Comparison of ENCODE assay signal across 9 mouse cellular contexts in genomic region chr8:86933898-86934297, GRCm38 (mm10). TPM values are rescaled to one million over a fixed set of nuclear protein-coding genes. Genes with fewer than 3 reads are reported as not detected.
DNase-seq lines count a peak whose midpoint lies in the region; ATAC-seq and TF ChIP-seq lines count a peak whose summit lies in the region.
"Had no signal": no experiment of that assay in that cellular context is flagged by ENCODE, and none has a peak within 500 bp of the region (broad histone marks: within the 10 kb centered on the region; RNA-seq: fewer than 3 reads in every experiment).

No protein-coding gene starts in this region.

- H3K4me3 ChIP-seq in cerebellum, adult 2 months (replicated peaks; ENCODE audit: insufficient read depth, low read depth, low read length), result no peak overlapping the region
- no peak overlapping the region for H3K4me3 ChIP-seq in intestine, postnatal 0 days (ENCODE audit: low read depth, low read length)
- no peak overlapping the region for H3K4me3 ChIP-seq in limb, embryonic 10.5 days
- no peak overlapping the region for H3K4me3 ChIP-seq in midbrain, postnatal 0 days (ENCODE audit: low read depth, low read length)
- H3K4me3 ChIP-seq: megakaryocyte, embryonic 14.5 days had no signal

- H3K36me3 ChIP-seq in intestine, postnatal 0 days (ENCODE audit: control insufficient read depth, insufficient read depth), result no peaks in the 10 kb centered on the region
- no peaks in the 10 kb centered on the region for H3K36me3 ChIP-seq in limb, embryonic 10.5 days
- no peaks in the 10 kb centered on the region for H3K36me3 ChIP-seq in midbrain, postnatal 0 days (ENCODE audit: insufficient read depth, low read length)

- H3K9me3 ChIP-seq in intestine, postnatal 0 days (ENCODE audit: control insufficient read depth), result no peaks in the 10 kb centered on the region
- H3K9me3 ChIP-seq in limb, embryonic 10.5 days (replicated peaks), result no peaks in the 10 kb centered on the region
- no peaks in the 10 kb centered on the region for H3K9me3 ChIP-seq in midbrain, postnatal 0 days (ENCODE audit: low read length)

- TF ChIP-seq CTCF in cerebellum, adult 2 months (IDR thresholded peaks at IDR 0.05; ENCODE audit: borderline replicate concordance, insufficient read depth, low read depth, low read length), result peak; percentile 80
- peak; percentile 83 for TF ChIP-seq CTCF in intestine, postnatal 0 days (IDR thresholded peaks at IDR 0.05; ENCODE audit: low read depth)
- TF ChIP-seq CTCF in midbrain, postnatal 0 days (IDR thresholded peaks at IDR 0.05), result peak; percentile 91

- peak; percentile 54 for DNase-seq in thymus, postnatal 0 days (ENCODE audit: low spot score)
- no peak for DNase-seq in thymus, adult 18-20 months
- peak; percentile 80 to 84 for DNase-seq in cerebellum, adult 2 months
- DNase-seq in limb, embryonic 10.5 days (ENCODE audit: low spot score), result peak; percentile 73
- peak; percentile 75 for DNase-seq in midbrain, postnatal 0 days (ENCODE audit: low spot score)

- 21% methylated on average over 9 of the region's 9 CpGs for WGBS in cerebellum, adult 2 months
- WGBS in intestine, postnatal 0 days, result 6% methylated on average over 9 of the region's 9 CpGs
- whole genome bisulfite sequencing in limb, embryonic 10.5 days, result 6% methylated on average over 9 of the region's 9 CpGs
- WGBS in midbrain, postnatal 0 days, result 12% methylated on average over 9 of the region's 9 CpGs

- H3K27ac ChIP-seq in cerebellum, adult 2 months (ENCODE audit: insufficient read depth, low read length), result no peak overlapping the region
- H3K27ac ChIP-seq in intestine, postnatal 0 days (ENCODE audit: low read depth, low read length), result no peak overlapping the region
- H3K27ac ChIP-seq in limb, embryonic 10.5 days, result no peak overlapping the region
- no peak overlapping the region for H3K27ac ChIP-seq in midbrain, postnatal 0 days (ENCODE audit: low read depth, low read length)

- ATAC-seq in frontal cortex, adult (ENCODE audit: low TSS enrichment), result peak; percentile 88
- peak; percentile 91 for ATAC-seq in intestine, postnatal 0 days
- ATAC-seq in midbrain, postnatal 0 days (ENCODE audit: low FRiP score), result 0 out of 2 replicates have a peak, but pooled peaks have one; percentile 31
- ATAC-seq in erythroblast, adult 5-6 weeks (replicated peaks; ENCODE audit: low FRiP score, poor library complexity, severe bottlenecking), result no peak

- H3K4me1 ChIP-seq in cerebellum, adult 2 months (ENCODE audit: control insufficient read depth, insufficient read depth, low read length), result no peaks in the 10 kb centered on the region
- H3K4me1 ChIP-seq in intestine, postnatal 0 days (replicated peaks; ENCODE audit: control insufficient read depth, insufficient read depth, low read length), result no peaks in the 10 kb centered on the region
- H3K4me1 ChIP-seq in limb, embryonic 10.5 days, result no peaks in the 10 kb centered on the region
- H3K4me1 ChIP-seq in midbrain, postnatal 0 days (ENCODE audit: insufficient read depth, low read length), result no peaks in the 10 kb centered on the region; the same call in 1 of the 2 replicates
- H3K4me1 ChIP-seq: megakaryocyte, embryonic 14.5 days had no signal

- peak overlapping the region; percentile 33 for H3K4me2 ChIP-seq in intestine, postnatal 0 days (replicated peaks; ENCODE audit: low read depth)
- H3K4me2 ChIP-seq in midbrain, postnatal 0 days (ENCODE audit: low read depth, low read length, poor library complexity, severe bottlenecking), result peak overlapping the region; percentile 36

- H3K9ac ChIP-seq in intestine, postnatal 0 days (ENCODE audit: low read depth, low read length), result no peak overlapping the region
- H3K9ac ChIP-seq in midbrain, postnatal 0 days (replicated peaks; ENCODE audit: low read length, poor library complexity, severe bottlenecking), result no peak overlapping the region

- TF ChIP-seq POLR2A in cerebellum, adult 2 months (IDR thresholded peaks at IDR 0.05; ENCODE audit: borderline replicate concordance, insufficient read depth, low read length), result no peak

- H3K27me3 ChIP-seq in cerebellum, adult 2 months (ENCODE audit: control insufficient read depth, insufficient read depth, low read length), result no peaks in the 10 kb centered on the region
- H3K27me3 ChIP-seq in intestine, postnatal 0 days (replicated peaks; ENCODE audit: control insufficient read depth, insufficient read depth, low read length), result no peaks in the 10 kb centered on the region
- no peaks in the 10 kb centered on the region for H3K27me3 ChIP-seq in limb, embryonic 10.5 days (ENCODE audit: low read depth, poor library complexity, severe bottlenecking)
- H3K27me3 ChIP-seq in midbrain, postnatal 0 days (ENCODE audit: insufficient read depth, low read length), result no peaks in the 10 kb centered on the region

RNA-seq across cellular contexts. Expression of gene N4bp1, which starts 48.8 kb away (rescaled TPM):
- polyA plus RNA-seq in thymus, postnatal 0 days (2015; fragmentation: Nextera tagmentation; extraction: Ambion mirVana), result 4.6 and 5.7 TPM in 2 replicates
- 20.2 and 20.5 TPM in 2 replicates for polyA plus RNA-seq in cerebellum, adult 2 months (2012; rRNA removed)
- polyA plus RNA-seq in intestine, postnatal 0 days (2015; fragmentation: Nextera tagmentation; extraction: Ambion mirVana), result 5.4 and 6.2 TPM in 2 replicates
- 9.0 and 11.1 TPM in 2 replicates for polyA plus RNA-seq in limb, embryonic 10.5 days (2016; fragmentation: Nextera tagmentation; extraction: Ambion mirVana)
- 16.0 and 16.8 TPM in 2 replicates for total RNA-seq in midbrain, postnatal 0 days (2014; rRNA removed)
- polyA plus RNA-seq in midbrain, postnatal 0 days (2015; fragmentation: Nextera tagmentation; extraction: Ambion mirVana), result 4.7 and 5.8 TPM in 2 replicates
- 5.0 and 10.7 TPM in 2 replicates for total RNA-seq in erythroblast, adult 5-6 weeks (2015; ENCODE audit: low replicate concordance)
- total RNA-seq in erythroblast, adult 5-6 weeks (2017; ENCODE audit: low replicate concordance), result 6.0 and 8.4 TPM in 2 replicates

Comparison
In these comparisons a context has a peak if more than half of its experiments do, and no peak if none do; other contexts are left out.
1. DNase-seq: peak in thymus, postnatal 0 days (single experiment), cerebellum, adult 2 months (2 of 2), limb, embryonic 10.5 days (single experiment) and midbrain, postnatal 0 days (single experiment); none in thymus, adult 18-20 months (0 of 2).
2. Peak in every context shown above with its lines, with median percentiles within 50 percentile points of each other: CTCF ChIP-seq.